Mouse (Mus musculus) ES-E14 (cell line): ENCODE data around the gene Polr2b.

Source experiments
- CHD2 ChIP-seq: IDR thresholded peaks from 2 replicates; pipeline ENCODE4 v1.6.1; 2014; ENCODE audit warnings: mild to moderate bottlenecking, low read depth, low read length, inconsistent platforms
- HCFC1 ChIP-seq: IDR thresholded peaks from 2 replicates; pipeline ENCODE4 v1.6.1; 2012; ENCODE audit warnings: low read length, inconsistent platforms, borderline replicate concordance; ENCODE audit not compliant: insufficient read depth
- MAFK ChIP-seq: IDR thresholded peaks from 2 replicates; pipeline ENCODE4 v1.6.1; 2014; ENCODE audit warnings: mild to moderate bottlenecking, low read depth, low read length, inconsistent platforms; ENCODE audit not compliant: insufficient read depth
- ZC3H11A ChIP-seq: IDR thresholded peaks from 2 replicates; pipeline ENCODE4 v1.6.1; 2012; ENCODE audit warnings: low read depth, mild to moderate bottlenecking, inconsistent platforms, low read length, borderline replicate concordance

DNA sequence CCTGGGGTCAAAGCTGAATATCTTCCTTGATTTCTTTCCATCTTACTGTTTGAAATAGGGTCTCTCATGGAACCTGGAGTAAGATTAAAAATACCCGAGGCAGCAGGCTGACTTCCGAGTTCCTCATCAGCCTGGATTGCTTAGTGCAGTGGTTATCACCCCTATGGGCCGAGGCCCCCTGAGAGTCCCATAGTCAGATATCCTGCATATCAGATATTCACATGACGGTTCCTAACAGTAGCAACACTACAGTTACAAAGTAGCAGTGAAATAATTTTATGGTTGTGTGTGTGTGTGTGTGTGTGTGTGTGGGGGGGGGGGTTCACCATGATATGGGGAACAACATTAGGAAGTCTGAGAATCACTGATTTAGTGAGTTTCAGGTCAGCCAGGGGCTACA, 48.8 kb upstream of the Polr2b start:
- TF ChIP-seq CHD2 = no peak
- no peak for TF ChIP-seq HCFC1
- TF ChIP-seq MAFK = no peak
- TF ChIP-seq ZC3H11A = no peak
